23 mouse cellular contexts compared by ENCODE assay signal in genomic region chr13:38534016-38534415, GRCm38 (mm10). TPM values are rescaled to one million over a fixed set of nuclear protein-coding genes. Genes with fewer than 3 reads are reported as not detected.
A peak's percentile ranks its signal among the peaks of the same experiment; 100 is the strongest.
DNase-seq lines count a peak whose midpoint lies in the region; ATAC-seq and TF ChIP-seq lines count a peak whose summit lies in the region.
"Had no signal": no experiment of that assay in that cellular context is flagged by ENCODE, and none has a peak within 500 bp of the region (broad histone marks: within the 10 kb centered on the region; RNA-seq: fewer than 3 reads in every experiment).

No protein-coding gene starts in this region.

- no peak overlapping the region for H3ac ChIP-seq in C2C12 (ENCODE audit: control insufficient read depth, insufficient read length, low read depth)

- DNase-seq in gastrocnemius, adult 2 months: no peak
- DNase-seq in gastrocnemius, postnatal 10 days: no peak
- peak; percentile 24 for DNase-seq in kidney, postnatal 0 days (ENCODE audit: low spot score)
- no peak for DNase-seq in kidney, adult 8-10 months
- peak; percentile 31 for DNase-seq in embryonic facial prominence, embryonic 14.5 days (ENCODE audit: low spot score)
- DNase-seq in thymus, adult 2 months: no peak
- DNase-seq in cerebellum, adult 11 months: no peak
- DNase-seq: adrenal gland, postnatal 14 days; cerebellum, adult 8-10 months; cerebellum, postnatal 36 days; left cerebral cortex, postnatal 4 days; lung, postnatal 14 days; midbrain, embryonic 14.5 days; retina, postnatal 1 day; right cerebral cortex, postnatal 25 days; spleen, adult 18-20 months had no signal

- no peak for TF ChIP-seq POLR2A in thymus, adult 2 months (IDR thresholded peaks at IDR 0.05; ENCODE audit: control insufficient read depth, extremely low read depth, insufficient read depth, low read length, poor library complexity)

- TF ChIP-seq CTCF in gastrocnemius, adult 2 months (IDR thresholded peaks at IDR 0.05): no peak
- no peak for TF ChIP-seq CTCF in kidney, postnatal 0 days (IDR thresholded peaks at IDR 0.05; ENCODE audit: low read depth)
- no peak for TF ChIP-seq CTCF in C2C12 (IDR thresholded peaks at IDR 0.05; ENCODE audit: control insufficient read depth, insufficient read depth, insufficient read length)
- TF ChIP-seq CTCF in thymus, adult 2 months (IDR thresholded peaks at IDR 0.05; ENCODE audit: borderline replicate concordance, control insufficient read depth, extremely low read depth, insufficient read depth, low read length, poor library complexity): no peak

- no peaks in the 10 kb centered on the region for H3K79me2 ChIP-seq in C2C12 (ENCODE audit: control insufficient read depth, insufficient read depth)

- WGBS in kidney, postnatal 0 days: 49% methylated on average over 6 of the region's 6 CpGs
- WGBS in embryonic facial prominence, embryonic 14.5 days: 25% methylated on average over 6 of the region's 6 CpGs
- 77% methylated on average over 6 of the region's 6 CpGs for WGBS in thymus, adult 2 months

- H3K9ac ChIP-seq in kidney, postnatal 0 days (ENCODE audit: low read depth, low read length): no peak overlapping the region
- no peak overlapping the region for H3K9ac ChIP-seq in embryonic facial prominence, embryonic 14.5 days (ENCODE audit: low read depth, low read length)
- H3K9ac ChIP-seq: forebrain, embryonic 13.5 days; kidney, embryonic 15.5 days; limb, embryonic 15.5 days; liver, embryonic 14.5 days; neural tube, embryonic 13.5 days had no signal

- peaks cover 1% of the 10 kb centered on the region; the same call in 1 of the 2 replicates for H3K4me1 ChIP-seq in kidney, postnatal 0 days (replicated peaks; ENCODE audit: insufficient read depth, low read length)
- peaks cover under 1% of the 10 kb centered on the region; the same call in 1 of the 2 replicates for H3K4me1 ChIP-seq in embryonic facial prominence, embryonic 14.5 days (ENCODE audit: control insufficient read depth, insufficient read depth, low read length)
- H3K4me1 ChIP-seq in thymus, adult 2 months (replicated peaks; ENCODE audit: control insufficient read depth, insufficient read depth, low read length): no peaks in the 10 kb centered on the region
- H3K4me1 ChIP-seq: forebrain, embryonic 13.5 days had no signal

- H3K9me3 ChIP-seq in kidney, postnatal 0 days (replicated peaks; ENCODE audit: low read length): no peaks in the 10 kb centered on the region
- no peaks in the 10 kb centered on the region for H3K9me3 ChIP-seq in embryonic facial prominence, embryonic 14.5 days (ENCODE audit: control insufficient read depth, low read length)
- H3K9me3 ChIP-seq: forebrain, embryonic 13.5 days; kidney, embryonic 15.5 days; limb, embryonic 15.5 days; neural tube, embryonic 13.5 days had no signal

- H3K4me3 ChIP-seq in gastrocnemius, adult 2 months: no peak overlapping the region
- no peak overlapping the region for H3K4me3 ChIP-seq in kidney, postnatal 0 days (replicated peaks; ENCODE audit: low read depth, low read length)
- no peak overlapping the region for H3K4me3 ChIP-seq in C2C12 (ENCODE audit: insufficient read depth, poor library complexity, severe bottlenecking)
- H3K4me3 ChIP-seq in embryonic facial prominence, embryonic 14.5 days (ENCODE audit: low read depth, low read length): no peak overlapping the region
- no peak overlapping the region for H3K4me3 ChIP-seq in thymus, adult 2 months (ENCODE audit: control insufficient read depth, insufficient read depth, low read length)
- H3K4me3 ChIP-seq: forebrain, embryonic 13.5 days; kidney, embryonic 15.5 days; limb, embryonic 15.5 days; neural tube, embryonic 13.5 days had no signal

- intact Hi-C loops in gastrocnemius, adult 2 months (cut with DNase I): no loop called here

- H3K79me3 ChIP-seq in C2C12 (ENCODE audit: low read depth): no peaks in the 10 kb centered on the region

- peak overlapping the region; percentile 69 for H3K27ac ChIP-seq in gastrocnemius, adult 2 months
- no peak overlapping the region for H3K27ac ChIP-seq in kidney, postnatal 0 days
- no peak overlapping the region for H3K27ac ChIP-seq in embryonic facial prominence, embryonic 14.5 days (replicated peaks; ENCODE audit: low read depth, low read length)
- no peak overlapping the region for H3K27ac ChIP-seq in thymus, adult 2 months (ENCODE audit: control insufficient read depth, insufficient read depth, low read length)
- H3K27ac ChIP-seq: forebrain, embryonic 13.5 days; kidney, embryonic 15.5 days; limb, embryonic 15.5 days; liver, embryonic 14.5 days; neural tube, embryonic 13.5 days had no signal

- ATAC-seq in kidney, postnatal 0 days (replicated peaks; ENCODE audit: low FRiP score, low read depth): no peak
- ATAC-seq in embryonic facial prominence, embryonic 14.5 days (ENCODE audit: low read depth): no peak
- ATAC-seq: forebrain, embryonic 13.5 days; intestine, postnatal 0 days had no signal

- no peak overlapping the region for H3K4me2 ChIP-seq in kidney, postnatal 0 days (ENCODE audit: low read length)
- H3K4me2 ChIP-seq in embryonic facial prominence, embryonic 14.5 days (ENCODE audit: low read depth, low read length): no peak overlapping the region
- H3K4me2 ChIP-seq: forebrain, embryonic 13.5 days; kidney, embryonic 15.5 days; limb, embryonic 15.5 days; neural tube, embryonic 13.5 days had no signal

- no peaks in the 10 kb centered on the region for H3K36me3 ChIP-seq in kidney, postnatal 0 days (ENCODE audit: insufficient read depth, low read length)
- no peaks in the 10 kb centered on the region for H3K36me3 ChIP-seq in C2C12 (ENCODE audit: control insufficient read depth, insufficient read depth)
- H3K36me3 ChIP-seq in embryonic facial prominence, embryonic 14.5 days (ENCODE audit: control insufficient read depth, insufficient read depth, low read length): no peaks in the 10 kb centered on the region
- no peaks in the 10 kb centered on the region for H3K36me3 ChIP-seq in thymus, adult 2 months (ENCODE audit: control insufficient read depth, insufficient read depth, low read length)
- H3K36me3 ChIP-seq: kidney, embryonic 15.5 days; limb, embryonic 15.5 days; neural tube, embryonic 13.5 days had no signal

- no peaks in the 10 kb centered on the region for H3K27me3 ChIP-seq in kidney, postnatal 0 days (ENCODE audit: insufficient read depth, low read length)
- no peaks in the 10 kb centered on the region for H3K27me3 ChIP-seq in C2C12 (ENCODE audit: control insufficient read depth, insufficient read depth, insufficient read length)
- no peaks in the 10 kb centered on the region for H3K27me3 ChIP-seq in embryonic facial prominence, embryonic 14.5 days (replicated peaks; ENCODE audit: control insufficient read depth, insufficient read depth, low read length)
- H3K27me3 ChIP-seq in thymus, adult 2 months (ENCODE audit: control insufficient read depth, insufficient read depth, low read length): no peaks in the 10 kb centered on the region
- H3K27me3 ChIP-seq: forebrain, embryonic 13.5 days; kidney, embryonic 15.5 days; neural tube, embryonic 13.5 days had no signal

TF ChIP-seq in C2C12, 6 proteins besides CTCF, POLR2A, EP300 and RAD21:
- peak; percentile 83 for TF ChIP-seq MYOD1 (IDR thresholded peaks at IDR 0.05; ENCODE audit: control insufficient read depth, insufficient read length, low read depth)
- TF ChIP-seq USF1 (IDR thresholded peaks at IDR 0.05; ENCODE audit: low read depth): no peak
- no peak for TF ChIP-seq MAX (IDR thresholded peaks at IDR 0.05)
- no peak for TF ChIP-seq CEBPB (IDR thresholded peaks at IDR 0.05; ENCODE audit: low read depth)
- no peak for TF ChIP-seq MYOG (IDR thresholded peaks at IDR 0.05; ENCODE audit: control insufficient read depth, extremely low read depth, insufficient read length)
TF ChIP-seq in C2C12: peak in this region for 1.

RNA-seq across cellular contexts. Expression of gene Txndc5, which starts 5.4 kb away (rescaled TPM):
- 10 to 100 TPM; 22.1 to 35.0 TPM for total RNA-seq in gastrocnemius, adult 2 months (2021)
- 10 to 100 TPM; 61.9 to 76.3 TPM for total RNA-seq in gastrocnemius, postnatal 10 days (2021)
- polyA plus RNA-seq in kidney, postnatal 0 days (2015; fragmentation: Nextera tagmentation; extraction: Ambion mirVana): 237 and 243 TPM in 2 replicates
- 225 TPM for polyA plus RNA-seq in C2C12 (2012; fragmentation: generic; extraction: Trizol)
- 336 and 353 TPM in 2 replicates for polyA plus RNA-seq in embryonic facial prominence, embryonic 14.5 days (2014; fragmentation: Nextera tagmentation; extraction: Ambion mirVana)
- 49.4 and 57.4 TPM in 2 replicates for polyA plus RNA-seq in thymus, adult 2 months (2012; rRNA removed)

Comparison
In these comparisons a context has a peak if more than half of its experiments do, and no peak if none do; other contexts are left out.
1. DNase-seq: peak in kidney, postnatal 0 days (single experiment) and embryonic facial prominence, embryonic 14.5 days (single experiment); none in gastrocnemius, adult 2 months (single experiment), gastrocnemius, postnatal 10 days (single experiment), kidney, adult 8-10 months (0 of 2), thymus, adult 2 months (single experiment) and cerebellum, adult 11 months (single experiment).